Comparison of ENCODE assay signal across 8 mouse cellular contexts in the genomic region with DNA sequence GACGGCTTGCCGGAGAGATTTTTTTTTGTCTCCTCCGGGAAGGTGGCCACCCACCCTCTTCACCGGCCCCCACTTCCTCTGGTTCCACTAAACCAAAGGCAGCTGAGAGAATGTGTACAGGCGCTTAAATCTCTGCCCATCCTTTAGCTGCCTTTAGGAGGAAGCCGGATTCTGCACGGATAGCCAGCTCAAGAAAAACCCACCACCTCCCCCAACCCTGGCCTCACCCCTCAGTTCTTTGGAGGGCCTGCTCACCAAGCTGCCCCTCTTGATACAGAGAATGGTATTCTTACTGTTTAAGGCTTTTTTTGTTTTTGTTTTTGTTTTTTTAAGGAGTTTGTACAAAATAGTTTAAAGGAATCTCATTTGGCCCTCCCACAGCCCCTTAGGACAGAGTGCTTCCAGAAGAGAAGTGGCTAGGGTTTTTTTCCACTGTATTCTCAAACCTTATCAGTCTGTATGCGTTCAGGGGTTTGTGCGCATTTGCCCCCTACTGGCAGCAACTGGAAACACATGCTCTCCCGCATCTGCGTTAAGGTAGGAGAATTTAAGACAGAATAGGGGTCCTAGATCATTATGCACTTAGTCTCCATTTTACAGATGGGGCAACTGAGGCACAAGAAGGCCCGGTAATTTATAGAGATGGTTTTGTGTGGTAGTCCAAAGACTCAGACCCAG. TPM values are rescaled to one million over a fixed set of nuclear protein-coding genes. Genes with fewer than 3 reads are reported as not detected.
DNase-seq lines count a peak whose midpoint lies in the region; ATAC-seq and TF ChIP-seq lines count a peak whose summit lies in the region.

No protein-coding gene starts in this region.

- H3K4me1 ChIP-seq in heart, embryonic 10.5 days = peaks cover 21% of the 10 kb centered on the region; the same call in 1 of the 2 replicates
- no peaks in the 10 kb centered on the region for H3K4me1 ChIP-seq in kidney, postnatal 0 days (replicated peaks; ENCODE audit: insufficient read depth, low read length)
- no peaks in the 10 kb centered on the region for H3K4me1 ChIP-seq in liver, postnatal 0 days (ENCODE audit: insufficient read depth)

- H3K36me3 ChIP-seq in C2C12 (ENCODE audit: control insufficient read depth, insufficient read depth) = no peaks in the 10 kb centered on the region
- no peaks in the 10 kb centered on the region for H3K36me3 ChIP-seq in heart, embryonic 10.5 days
- no peaks in the 10 kb centered on the region for H3K36me3 ChIP-seq in kidney, postnatal 0 days (ENCODE audit: insufficient read depth, low read length)
- H3K36me3 ChIP-seq in liver, postnatal 0 days (replicated peaks; ENCODE audit: insufficient read depth, low read length) = no peaks in the 10 kb centered on the region

- DNase-seq in adrenal gland, adult 2 months = peak; percentile 44
- DNase-seq in embryo, embryonic 11.5 days (ENCODE audit: low read depth, low spot score) = peak; percentile 40
- DNase-seq in heart, embryonic 10.5 days (ENCODE audit: low spot score) = no peak
- peak; percentile 72 for DNase-seq in kidney, postnatal 0 days (ENCODE audit: low spot score)
- peak; percentile 63 for DNase-seq in liver, postnatal 0 days
- DNase-seq in thymus, postnatal 0 days (ENCODE audit: low spot score) = peak; percentile 66

- TF ChIP-seq EP300 in liver, postnatal 0 days (IDR thresholded peaks at IDR 0.05; ENCODE audit: low read depth) = no peak

- no peaks in the 10 kb centered on the region for H3K79me3 ChIP-seq in C2C12 (ENCODE audit: low read depth)

- TF ChIP-seq CTCF in C2C12 (IDR thresholded peaks at IDR 0.05; ENCODE audit: control insufficient read depth, insufficient read depth, insufficient read length) = peak; percentile 53
- TF ChIP-seq CTCF in kidney, postnatal 0 days (IDR thresholded peaks at IDR 0.05; ENCODE audit: low read depth) = peak; percentile 87
- TF ChIP-seq CTCF in liver, postnatal 0 days (IDR thresholded peaks at IDR 0.05; ENCODE audit: low read depth) = peak; percentile 89

- no peak overlapping the region for H3K4me2 ChIP-seq in kidney, postnatal 0 days (ENCODE audit: low read length)
- no peak overlapping the region for H3K4me2 ChIP-seq in liver, postnatal 0 days (ENCODE audit: low read depth, low read length)

- WGBS in heart, embryonic 10.5 days = 27% methylated on average over 12 of the region's 12 CpGs
- 29% methylated on average over 12 of the region's 12 CpGs for WGBS in kidney, postnatal 0 days
- WGBS in liver, postnatal 0 days (ENCODE audit: insufficient replicate concordance) = 24% methylated on average over 12 of the region's 12 CpGs

- ATAC-seq in kidney, postnatal 0 days (replicated peaks; ENCODE audit: low FRiP score, low read depth) = 0 out of 2 replicates have a peak, but pooled peaks have one; percentile 38
- no peak for ATAC-seq in liver, postnatal 0 days
- ATAC-seq in neutrophil, adult 5-6 weeks (ENCODE audit: extremely low read depth, insufficient number of reproducible peaks, low FRiP score, poor library complexity, severe bottlenecking) = peak; percentile 42; the same call in 1 of the 2 replicates

- no peak overlapping the region for H3K4me3 ChIP-seq in C2C12 (ENCODE audit: insufficient read depth, poor library complexity, severe bottlenecking)
- no peak overlapping the region for H3K4me3 ChIP-seq in heart, embryonic 10.5 days
- H3K4me3 ChIP-seq in kidney, postnatal 0 days (replicated peaks; ENCODE audit: low read depth, low read length) = no peak overlapping the region
- no peak overlapping the region for H3K4me3 ChIP-seq in liver, postnatal 0 days (ENCODE audit: low read depth, low read length)

- peak overlapping the region; percentile 24; the same call in 1 of the 2 replicates for H3K27ac ChIP-seq in heart, embryonic 10.5 days
- peak overlapping the region; percentile 38; the same call in 1 of the 2 replicates for H3K27ac ChIP-seq in kidney, postnatal 0 days
- no peak overlapping the region for H3K27ac ChIP-seq in liver, postnatal 0 days (ENCODE audit: low read depth)

- H3K9me3 ChIP-seq in heart, embryonic 10.5 days = no peaks in the 10 kb centered on the region
- no peaks in the 10 kb centered on the region for H3K9me3 ChIP-seq in kidney, postnatal 0 days (replicated peaks; ENCODE audit: low read length)
- no peaks in the 10 kb centered on the region for H3K9me3 ChIP-seq in liver, postnatal 0 days (ENCODE audit: low read length)

- no peaks in the 10 kb centered on the region for H3K79me2 ChIP-seq in C2C12 (ENCODE audit: control insufficient read depth, insufficient read depth)

- H3K9ac ChIP-seq in kidney, postnatal 0 days (ENCODE audit: low read depth, low read length) = no peak overlapping the region
- no peak overlapping the region for H3K9ac ChIP-seq in liver, postnatal 0 days (replicated peaks)

- no peak overlapping the region for H3ac ChIP-seq in C2C12 (ENCODE audit: control insufficient read depth, insufficient read length, low read depth)

- peaks cover 56% of the 10 kb centered on the region for H3K27me3 ChIP-seq in C2C12 (ENCODE audit: control insufficient read depth, insufficient read depth, insufficient read length)
- no peaks in the 10 kb centered on the region for H3K27me3 ChIP-seq in heart, embryonic 10.5 days (ENCODE audit: insufficient read depth, poor library complexity, severe bottlenecking)
- H3K27me3 ChIP-seq in kidney, postnatal 0 days (ENCODE audit: insufficient read depth, low read length) = no peaks in the 10 kb centered on the region
- H3K27me3 ChIP-seq in liver, postnatal 0 days (ENCODE audit: insufficient read depth, low read length) = no peaks in the 10 kb centered on the region

TF ChIP-seq in C2C12, 6 proteins besides CTCF, POLR2A, EP300 and RAD21:
- TF ChIP-seq USF1 (IDR thresholded peaks at IDR 0.05; ENCODE audit: low read depth) (no peak), MYOD1 (IDR thresholded peaks at IDR 0.05; ENCODE audit: control insufficient read depth, insufficient read length, low read depth) (no peak), CEBPB (IDR thresholded peaks at IDR 0.05; ENCODE audit: low read depth) (no peak), MAX (IDR thresholded peaks at IDR 0.05) (no peak), MYOG (IDR thresholded peaks at IDR 0.05; ENCODE audit: control insufficient read depth, extremely low read depth, insufficient read length) (no peak), FOSL1 (IDR thresholded peaks at IDR 0.05; ENCODE audit: insufficient read depth, low read length, poor library complexity, severe bottlenecking) (no peak)
TF ChIP-seq in C2C12: peak in this region for 0.

RNA-seq across cellular contexts. Expression of gene Elf5, which starts 13.0 kb away (rescaled TPM):
- polyA plus RNA-seq in C2C12 (2012; fragmentation: generic; extraction: Trizol) = 0.01 TPM
- total RNA-seq in adrenal gland, adult 2 months (2021) = not detected
- not detected in 2 replicates for polyA plus RNA-seq in adrenal gland, adult 2 months (2012; rRNA removed)
- not detected in 2 replicates for polyA plus RNA-seq in heart, embryonic 10.5 days (2016; fragmentation: Nextera tagmentation; extraction: Ambion mirVana)
- 4.8 and 6.5 TPM in 2 replicates for polyA plus RNA-seq in kidney, postnatal 0 days (2015; fragmentation: Nextera tagmentation; extraction: Ambion mirVana)
- polyA plus RNA-seq in liver, postnatal 0 days (2015; fragmentation: Nextera tagmentation; extraction: Ambion mirVana) = not detected in 2 replicates
- total RNA-seq in neutrophil, adult 5-6 weeks (2017) = 0.12 TPM in 1 of 2 replicates, not detected in the other
- 0.09 and 0.23 TPM in 2 replicates for polyA plus RNA-seq in thymus, postnatal 0 days (2015; fragmentation: Nextera tagmentation; extraction: Ambion mirVana)
